Mouse (Mus musculus): ENCODE measurements at regions not wholly inside any gene's neighbourhood (a gene's known extent, or its start where the extent isn't known, plus 50 kb on each side); places are given as distances from the start of the nearest gene placed in this dataset.

DNA sequence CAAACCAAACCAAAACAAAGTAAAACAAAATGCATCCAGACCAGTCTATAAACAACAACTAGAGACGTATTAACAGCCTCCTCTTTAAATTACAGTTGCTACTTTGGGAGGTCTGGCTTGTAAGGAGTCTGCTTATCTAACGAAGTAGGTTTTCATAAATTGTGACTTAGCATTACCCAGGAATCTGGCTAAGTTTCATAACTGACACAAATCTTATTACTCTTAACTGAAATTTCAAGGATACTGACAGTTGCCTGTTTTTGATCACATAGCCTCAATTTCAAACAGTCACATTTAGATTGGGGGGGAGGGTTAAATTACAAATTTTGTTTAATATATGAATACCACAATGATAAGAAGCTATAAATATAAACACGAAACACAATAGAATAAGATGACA is 2097.5 kb downstream of the 9330182O14Rik start:
- TF ChIP-seq EP300 (IDR thresholded peaks at IDR 0.05) (no peak), CTCF (IDR thresholded peaks at IDR 0.05) (no peak)
